Mouse (Mus musculus): ENCODE data around the gene Ntrk2.

GRCm38 (mm10) chr13:59073635-59074256, 267.4 kb downstream of the Ntrk2 start:
- peak; percentile 80 for TF ChIP-seq CTCF (IDR thresholded peaks at IDR 0.05; ENCODE audit: low read depth)
- TF ChIP-seq EP300 (IDR thresholded peaks at IDR 0.05; ENCODE audit: low read depth): no peak
